Mouse (Mus musculus): ENCODE measurements at regions not wholly inside any gene's neighbourhood (a gene's known extent, or its start where the extent isn't known, plus 50 kb on each side); places are given as distances from the start of the nearest gene placed in this dataset.

DNA sequence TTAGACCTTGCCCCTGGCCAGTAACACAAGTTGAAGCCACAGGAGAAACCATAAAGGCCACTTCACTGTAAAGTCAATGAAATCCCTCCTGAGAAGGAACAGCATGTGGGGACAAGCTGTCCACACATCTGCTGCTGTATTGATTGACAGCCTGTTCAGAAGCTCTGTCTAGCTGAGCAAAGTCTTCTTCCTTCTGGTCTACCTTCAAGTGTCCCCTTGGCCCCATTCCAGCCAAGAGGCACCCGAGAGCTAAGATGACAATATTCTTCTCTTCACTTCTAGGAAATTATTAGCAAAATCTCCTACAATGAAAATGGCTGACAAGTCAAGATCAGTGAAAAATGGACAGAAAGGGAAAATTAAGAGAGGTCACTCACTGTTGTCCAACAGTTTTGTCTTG, 616.7 kb downstream of the Basp1 start:
- 60% methylated on average over 1 of the region's 1 CpGs for WGBS
- Histone ChIP-seq H3K36me3 (ENCODE audit: control insufficient read depth, insufficient read depth, low read length) (no peaks in the 10 kb centered on the region), H3K4me1 (ENCODE audit: control insufficient read depth, insufficient read depth, insufficient read length, low read length) (no peaks in the 10 kb centered on the region), H3K4me3 (ENCODE audit: low read depth, low read length) (no peak overlapping the region), H3K27ac (ENCODE audit: insufficient read depth, low read depth, low read length) (no peak overlapping the region), H3K27me3 (ENCODE audit: control insufficient read depth, insufficient read depth, low read length) (no peaks in the 10 kb centered on the region)
- TF ChIP-seq POLR2A (IDR thresholded peaks at IDR 0.05; ENCODE audit: low read depth, low read length) (no peak), CTCF (IDR thresholded peaks at IDR 0.05; ENCODE audit: extremely low read depth, insufficient read length, insufficient replicate concordance, low read depth, low read length) (no peak)

DNA sequence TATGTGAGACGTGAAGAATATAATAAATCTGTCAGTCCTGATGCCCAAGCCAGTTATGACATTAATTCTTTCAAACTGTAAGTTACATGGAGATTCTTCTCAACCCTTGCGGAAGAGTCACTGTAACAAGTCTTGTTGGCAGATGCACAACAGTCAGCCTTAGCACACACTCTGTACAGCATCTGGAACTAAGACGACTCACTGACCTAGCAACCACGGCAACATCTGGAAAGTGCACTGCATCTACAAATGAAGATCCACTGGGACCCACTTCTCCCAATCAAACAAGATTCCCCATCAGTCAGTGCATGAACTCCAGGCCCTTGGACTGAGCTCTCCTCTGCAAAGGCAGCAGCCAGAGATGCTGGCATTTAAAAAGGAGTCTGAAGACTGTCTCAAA, 620.2 kb downstream of the Basp1 start:
- no peaks in the 10 kb centered on the region for H3K36me3 ChIP-seq (ENCODE audit: control insufficient read depth, insufficient read depth, low read length)
- no peak overlapping the region for H3K27ac ChIP-seq (ENCODE audit: insufficient read depth, low read depth, low read length)
- H3K27me3 ChIP-seq (ENCODE audit: control insufficient read depth, insufficient read depth, low read length) = no peaks in the 10 kb centered on the region
- H3K4me1 ChIP-seq (ENCODE audit: control insufficient read depth, insufficient read depth, insufficient read length, low read length) = no peaks in the 10 kb centered on the region
- H3K4me3 ChIP-seq (ENCODE audit: low read depth, low read length) = no peak overlapping the region
- TF ChIP-seq CTCF (IDR thresholded peaks at IDR 0.05; ENCODE audit: extremely low read depth, insufficient read length, insufficient replicate concordance, low read depth, low read length) (no peak), POLR2A (IDR thresholded peaks at IDR 0.05; ENCODE audit: low read depth, low read length) (no peak)
- 79% methylated on average over 4 of the region's 4 CpGs for WGBS

DNA sequence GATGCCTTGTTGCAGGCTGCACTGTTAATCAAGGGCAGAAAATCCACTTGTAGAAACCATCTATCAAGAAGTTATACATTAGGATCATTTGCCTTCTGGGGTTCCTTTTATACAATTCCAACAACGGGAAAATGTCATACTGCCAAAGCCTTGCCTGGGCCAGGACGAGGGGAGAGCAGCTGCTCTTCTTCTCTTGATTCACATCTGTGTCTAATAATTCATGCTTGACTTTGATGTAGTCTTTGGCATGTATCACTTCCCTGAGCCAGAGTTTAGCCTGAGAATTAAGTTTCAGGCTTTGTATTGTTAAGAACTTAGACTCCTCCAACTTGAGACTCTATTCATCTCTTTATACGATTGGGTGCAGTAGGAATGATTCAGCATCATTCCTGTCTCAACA, 627.2 kb downstream of the Basp1 start:
- Histone ChIP-seq H3K27ac (ENCODE audit: insufficient read depth, low read depth, low read length) (no peak overlapping the region), H3K4me1 (ENCODE audit: control insufficient read depth, insufficient read depth, insufficient read length, low read length) (no peaks in the 10 kb centered on the region), H3K36me3 (ENCODE audit: control insufficient read depth, insufficient read depth, low read length) (no peaks in the 10 kb centered on the region), H3K4me3 (ENCODE audit: low read depth, low read length) (no peak overlapping the region), H3K27me3 (ENCODE audit: control insufficient read depth, insufficient read depth, low read length) (no peaks in the 10 kb centered on the region)
- TF ChIP-seq CTCF (IDR thresholded peaks at IDR 0.05; ENCODE audit: extremely low read depth, insufficient read length, insufficient replicate concordance, low read depth, low read length) = no peak
- TF ChIP-seq POLR2A (IDR thresholded peaks at IDR 0.05; ENCODE audit: low read depth, low read length) = no peak
- 76% methylated on average over 3 of the region's 3 CpGs for WGBS

DNA sequence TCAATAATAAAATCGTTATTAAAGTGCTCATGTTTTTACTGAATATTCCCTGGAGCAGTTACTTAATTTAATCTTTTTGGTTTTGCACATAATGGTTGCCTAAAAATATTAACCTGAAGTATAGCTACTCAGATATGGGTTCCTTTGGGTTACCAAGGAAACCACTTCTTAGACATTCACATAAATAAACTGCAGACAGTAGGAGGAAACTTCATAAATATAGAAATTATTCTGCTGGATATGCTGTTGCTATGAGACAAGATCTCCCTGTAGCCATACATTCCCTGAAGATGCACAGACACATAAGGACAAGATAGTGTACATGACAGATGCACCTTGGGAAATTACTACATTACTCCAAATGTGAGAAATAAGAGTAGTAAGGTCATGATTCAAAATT, 635.3 kb downstream of the Basp1 start:
- no peak overlapping the region for H3K4me3 ChIP-seq (ENCODE audit: low read depth, low read length)
- TF ChIP-seq CTCF (IDR thresholded peaks at IDR 0.05; ENCODE audit: extremely low read depth, insufficient read length, insufficient replicate concordance, low read depth, low read length) (no peak), POLR2A (IDR thresholded peaks at IDR 0.05; ENCODE audit: low read depth, low read length) (no peak)
- WGBS = 62% methylated on average over 1 of the region's 1 CpGs

DNA sequence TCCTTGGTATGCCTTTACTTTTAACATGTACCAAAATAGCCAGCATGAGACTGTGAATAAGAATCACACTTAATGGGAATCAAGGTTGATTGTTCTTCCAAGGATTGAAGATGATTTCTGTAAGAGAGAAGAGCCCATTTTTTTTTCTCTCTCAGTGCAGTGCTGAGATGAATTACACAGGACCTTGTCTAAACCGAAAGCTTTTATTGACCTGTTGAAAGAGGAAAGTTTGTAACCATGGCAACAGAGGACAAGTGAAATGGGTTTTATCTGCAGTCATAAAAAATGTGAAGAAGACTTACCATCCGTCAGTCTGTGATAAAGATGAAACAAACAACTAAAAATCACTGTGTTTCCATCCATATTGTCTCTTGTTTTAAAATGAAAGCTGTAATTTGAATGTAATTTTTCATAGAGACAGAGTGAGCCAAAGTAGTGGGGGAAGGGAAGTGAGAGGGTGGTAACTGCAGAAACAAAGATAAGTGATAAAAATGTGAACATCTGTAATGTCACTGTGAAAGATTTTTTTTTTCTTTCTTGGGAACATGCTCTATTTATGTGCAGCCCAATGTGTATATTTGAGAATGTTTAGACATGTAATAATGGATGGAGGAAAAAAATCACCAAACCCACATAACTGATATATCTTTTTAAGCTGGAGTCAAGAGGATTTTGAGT, 661.9 kb downstream of the Basp1 start:
- TF ChIP-seq POLR2A (IDR thresholded peaks at IDR 0.05; ENCODE audit: low read depth, low read length) (no peak), CTCF (IDR thresholded peaks at IDR 0.05; ENCODE audit: extremely low read depth, insufficient read length, insufficient replicate concordance, low read depth, low read length) (no peak)
- WGBS = 14% methylated on average over 2 of the region's 2 CpGs
- no peak overlapping the region for H3K4me3 ChIP-seq (ENCODE audit: low read depth, low read length)
- no peaks in the 10 kb centered on the region for H3K36me3 ChIP-seq (ENCODE audit: control insufficient read depth, insufficient read depth, low read length)
- no peaks in the 10 kb centered on the region for H3K27me3 ChIP-seq (ENCODE audit: control insufficient read depth, insufficient read depth, low read length)
- no peak overlapping the region for H3K27ac ChIP-seq (ENCODE audit: insufficient read depth, low read depth, low read length)
- H3K4me1 ChIP-seq (ENCODE audit: control insufficient read depth, insufficient read depth, insufficient read length, low read length) = no peaks in the 10 kb centered on the region

More for the DNA sequence above, 635.3 kb downstream of the Basp1 start:
- H3K27ac ChIP-seq (ENCODE audit: insufficient read depth, low read depth, low read length) = no peak overlapping the region
- H3K36me3 ChIP-seq (ENCODE audit: control insufficient read depth, insufficient read depth, low read length) = no peaks in the 10 kb centered on the region
- H3K27me3 ChIP-seq (ENCODE audit: control insufficient read depth, insufficient read depth, low read length) = no peaks in the 10 kb centered on the region
- no peaks in the 10 kb centered on the region for H3K4me1 ChIP-seq (ENCODE audit: control insufficient read depth, insufficient read depth, insufficient read length, low read length)

DNA sequence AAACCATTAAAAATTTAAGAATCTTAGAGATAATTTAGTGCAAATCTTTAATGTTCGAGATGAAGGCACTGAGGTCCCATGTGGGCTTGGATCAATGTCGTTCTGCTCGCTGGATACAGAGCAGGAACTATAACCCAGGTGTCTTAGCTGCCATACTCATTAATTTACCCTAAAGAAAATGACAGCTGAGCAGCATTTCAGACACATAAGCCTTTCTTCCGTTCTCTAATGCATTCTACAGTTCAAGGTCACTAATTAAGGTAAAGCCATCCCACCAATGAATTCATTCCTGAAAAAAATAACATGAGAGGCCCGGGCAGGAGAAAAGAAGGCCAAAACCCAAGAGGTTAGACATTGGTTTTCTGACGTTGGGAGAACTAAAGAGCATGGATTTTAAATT, 670.3 kb downstream of the Basp1 start:
- H3K27ac ChIP-seq (ENCODE audit: insufficient read depth, low read depth, low read length) = no peak overlapping the region
- no peak for TF ChIP-seq CTCF (IDR thresholded peaks at IDR 0.05; ENCODE audit: extremely low read depth, insufficient read length, insufficient replicate concordance, low read depth, low read length)
- no peak for TF ChIP-seq POLR2A (IDR thresholded peaks at IDR 0.05; ENCODE audit: low read depth, low read length)
- WGBS = 61% methylated on average over 6 of the region's 6 CpGs
- no peak overlapping the region for H3K4me3 ChIP-seq (ENCODE audit: low read depth, low read length)
- H3K27me3 ChIP-seq (ENCODE audit: control insufficient read depth, insufficient read depth, low read length) = no peaks in the 10 kb centered on the region
- no peaks in the 10 kb centered on the region for H3K36me3 ChIP-seq (ENCODE audit: control insufficient read depth, insufficient read depth, low read length)
- H3K4me1 ChIP-seq (ENCODE audit: control insufficient read depth, insufficient read depth, insufficient read length, low read length) = no peaks in the 10 kb centered on the region

DNA sequence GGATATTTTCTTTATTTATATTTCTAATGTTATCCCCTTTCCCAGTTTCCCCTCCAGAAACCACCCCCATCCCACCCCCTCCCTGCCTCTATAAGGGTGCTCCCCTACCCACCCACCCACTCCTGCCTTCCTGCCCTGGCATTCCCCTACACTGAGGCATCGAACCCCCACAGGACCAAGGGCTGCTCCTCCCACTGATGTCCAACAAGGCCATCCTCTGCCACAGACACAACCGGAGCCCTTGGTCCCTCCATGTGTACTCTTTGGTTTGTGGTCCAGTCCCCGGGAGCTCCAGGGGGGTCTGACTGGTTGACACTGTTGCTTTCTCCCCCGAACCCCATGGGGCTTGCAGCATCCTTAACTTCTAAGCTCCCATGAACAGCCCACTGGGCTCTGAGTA, 688.4 kb downstream of the Basp1 start:
- Histone ChIP-seq H3K27me3 (ENCODE audit: control insufficient read depth, insufficient read depth, low read length) (no peaks in the 10 kb centered on the region), H3K4me1 (ENCODE audit: control insufficient read depth, insufficient read depth, insufficient read length, low read length) (no peaks in the 10 kb centered on the region), H3K27ac (ENCODE audit: insufficient read depth, low read depth, low read length) (no peak overlapping the region), H3K36me3 (ENCODE audit: control insufficient read depth, insufficient read depth, low read length) (no peaks in the 10 kb centered on the region), H3K4me3 (ENCODE audit: low read depth, low read length) (no peak overlapping the region)
- 84% methylated on average over 4 of the region's 4 CpGs for WGBS
- TF ChIP-seq CTCF (IDR thresholded peaks at IDR 0.05; ENCODE audit: extremely low read depth, insufficient read length, insufficient replicate concordance, low read depth, low read length) (no peak), POLR2A (IDR thresholded peaks at IDR 0.05; ENCODE audit: low read depth, low read length) (no peak)
